ENCODE assay signal across 12 mouse cellular contexts in the genomic region with DNA sequence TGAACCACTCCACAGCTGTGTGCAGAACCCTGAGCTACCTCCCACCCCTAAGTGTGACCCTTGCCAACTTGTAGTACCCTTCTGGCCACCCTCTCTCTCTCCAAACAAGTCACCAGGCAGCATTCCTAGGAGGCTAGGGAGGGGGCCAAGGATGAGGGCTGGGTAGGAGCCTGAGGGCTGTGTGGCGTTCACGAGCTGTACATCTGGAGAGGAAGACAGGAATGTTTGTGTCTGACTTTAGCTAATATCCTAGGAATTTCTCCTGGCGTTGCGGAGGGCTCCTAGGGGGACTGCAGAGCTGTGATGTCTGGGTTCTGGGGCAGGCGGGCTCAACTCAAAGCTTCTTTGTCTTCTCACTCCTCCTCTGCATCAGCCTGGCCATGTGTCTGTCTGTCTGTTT.
A peak's percentile ranks its signal among the peaks of the same experiment; 100 is the strongest.
DNase-seq lines count a peak whose midpoint lies in the region; ATAC-seq and TF ChIP-seq lines count a peak whose summit lies in the region.
"Had no signal": no experiment of that assay in that cellular context is flagged by ENCODE, and none has a peak within 500 bp of the region (broad histone marks: within the 10 kb centered on the region; RNA-seq: fewer than 3 reads in every experiment).

No protein-coding gene starts in this region.

- no peak overlapping the region for H3K4me3 ChIP-seq in heart, postnatal 0 days (ENCODE audit: low read depth, low read length)
- no peak overlapping the region for H3K4me3 ChIP-seq in embryonic facial prominence, embryonic 14.5 days (ENCODE audit: low read depth, low read length)
- H3K4me3 ChIP-seq: kidney, embryonic 15.5 days had no signal

- H3K4me1 ChIP-seq in heart, postnatal 0 days (ENCODE audit: control insufficient read depth, insufficient read depth): peaks cover 3% of the 10 kb centered on the region; the same call in 1 of the 2 replicates
- H3K4me1 ChIP-seq in embryonic facial prominence, embryonic 14.5 days (ENCODE audit: control insufficient read depth, insufficient read depth, low read length): peaks cover 50% of the 10 kb centered on the region

- no peaks in the 10 kb centered on the region for H3K9me3 ChIP-seq in heart, postnatal 0 days (replicated peaks; ENCODE audit: control insufficient read depth, low read length)
- H3K9me3 ChIP-seq in embryonic facial prominence, embryonic 14.5 days (ENCODE audit: control insufficient read depth, low read length): no peaks in the 10 kb centered on the region
- H3K9me3 ChIP-seq: kidney, embryonic 15.5 days had no signal

- peaks cover 4% of the 10 kb centered on the region; the same call in 1 of the 2 replicates for H3K27me3 ChIP-seq in heart, postnatal 0 days (ENCODE audit: control insufficient read depth, insufficient read depth, low read length)
- H3K27me3 ChIP-seq in embryonic facial prominence, embryonic 14.5 days (replicated peaks; ENCODE audit: control insufficient read depth, insufficient read depth, low read length): no peaks in the 10 kb centered on the region
- H3K27me3 ChIP-seq: kidney, embryonic 15.5 days had no signal

- TF ChIP-seq CTCF in heart, postnatal 0 days (IDR thresholded peaks at IDR 0.05; ENCODE audit: low read depth): no peak

- no peak for DNase-seq in heart, postnatal 0 days (ENCODE audit: low spot score)
- no peak for DNase-seq in heart, adult 9 months (ENCODE audit: low spot score in 2 of 2)
- DNase-seq in embryo, embryonic 10 days (ENCODE audit: low spot score): peak; percentile 52
- peak; percentile 84 for DNase-seq in embryonic facial prominence, embryonic 14.5 days (ENCODE audit: low spot score)
- DNase-seq in lung, postnatal 4 days: peak; percentile 22 to 60
- DNase-seq in layer of hippocampus, postnatal 25 days (ENCODE audit: extremely low spot score in 1 of 2, low spot score in 1 of 2): no peak
- DNase-seq in left cerebral cortex, postnatal 4 days: no peak
- DNase-seq: adrenal gland, postnatal 36 days; cerebellum, adult 18-20 months; gastrocnemius, postnatal 36 days had no signal

- intact Hi-C loops in left cerebral cortex, postnatal 4 days (cut with DNase I): no loop called here

- no peak overlapping the region for H3K27ac ChIP-seq in heart, postnatal 0 days (ENCODE audit: low read depth)
- peak overlapping the region; percentile 82 for H3K27ac ChIP-seq in embryonic facial prominence, embryonic 14.5 days (replicated peaks; ENCODE audit: low read depth, low read length)
- H3K27ac ChIP-seq: kidney, embryonic 15.5 days; liver, embryonic 14.5 days had no signal

- no peak for TF ChIP-seq EP300 in heart, postnatal 0 days (IDR thresholded peaks at IDR 0.05; ENCODE audit: low read depth)

- ATAC-seq in heart, postnatal 0 days (ENCODE audit: insufficient read depth, low read depth): peak; percentile 57; the same call in 1 of the 2 replicates
- peak; percentile 50 for ATAC-seq in embryonic facial prominence, embryonic 14.5 days (ENCODE audit: low read depth)

- H3K9ac ChIP-seq in heart, postnatal 0 days (replicated peaks; ENCODE audit: low read depth, low read length): no peak overlapping the region
- H3K9ac ChIP-seq in embryonic facial prominence, embryonic 14.5 days (ENCODE audit: low read depth, low read length): peak overlapping the region; percentile 25; the same call in 1 of the 2 replicates
- H3K9ac ChIP-seq: kidney, embryonic 15.5 days; liver, embryonic 14.5 days had no signal

- no peaks in the 10 kb centered on the region for H3K36me3 ChIP-seq in heart, postnatal 0 days (replicated peaks; ENCODE audit: control insufficient read depth, insufficient read depth, low read length)
- H3K36me3 ChIP-seq in embryonic facial prominence, embryonic 14.5 days (ENCODE audit: control insufficient read depth, insufficient read depth, low read length): no peaks in the 10 kb centered on the region
- H3K36me3 ChIP-seq: kidney, embryonic 15.5 days had no signal

- 47% methylated on average over 5 of the region's 5 CpGs for WGBS in heart, postnatal 0 days
- WGBS in embryonic facial prominence, embryonic 14.5 days: 19% methylated on average over 5 of the region's 5 CpGs

- no peak overlapping the region for H3K4me2 ChIP-seq in heart, postnatal 0 days (ENCODE audit: low read depth, low read length)
- no peak overlapping the region for H3K4me2 ChIP-seq in embryonic facial prominence, embryonic 14.5 days (ENCODE audit: low read depth, low read length)
- H3K4me2 ChIP-seq: kidney, embryonic 15.5 days had no signal

Comparison
In these comparisons a context has a peak if more than half of its experiments do, and no peak if none do; other contexts are left out.
1. DNase-seq: peak in embryo, embryonic 10 days (single experiment), embryonic facial prominence, embryonic 14.5 days (single experiment) and lung, postnatal 4 days (2 of 2); none in heart, postnatal 0 days (single experiment), heart, adult 9 months (0 of 2), layer of hippocampus, postnatal 25 days (0 of 2) and left cerebral cortex, postnatal 4 days (single experiment).